Mouse (Mus musculus) cortical plate, adult 2 months (tissue): ENCODE data around the gene Cd164l2. TPM values are rescaled to one million over a fixed set of nuclear protein-coding genes. Genes with fewer than 3 reads are reported as not detected.

ENCODE experiments used
- H3K27ac ChIP-seq: fragments of 200-500 bp; 2 replicates; pipeline ENCODE4 v1.5.1; 2012; ENCODE audit warnings: low read length, control low read depth, inconsistent platforms; ENCODE audit not compliant: insufficient read depth
- H3K4me1 ChIP-seq: fragments of 200-500 bp; 2 replicates; pipeline ENCODE4 v1.6.1; 2011; ENCODE audit warnings: low read length; ENCODE audit not compliant: control insufficient read depth, insufficient read depth
- H3K4me3 ChIP-seq: fragments of 200-500 bp; 2 replicates; pipeline ENCODE4 v1.5.1; 2011; ENCODE audit warnings: mild to moderate bottlenecking, low read length, control low read depth; ENCODE audit not compliant: insufficient read depth
- CTCF ChIP-seq: fragments of 200-500 bp; IDR thresholded peaks from 2 replicates; pipeline ENCODE4 v1.5.1; 2011; ENCODE audit warnings: mild to moderate bottlenecking, control low read depth, low read length; ENCODE audit not compliant: insufficient read depth; ENCODE audit errors: extremely low read depth
- POLR2A ChIP-seq: fragments of 200-500 bp; IDR thresholded peaks from 2 replicates; pipeline ENCODE4 v1.6.1; 2011; ENCODE audit warnings: mild to moderate bottlenecking, low read length, control low read depth; ENCODE audit not compliant: insufficient read depth; ENCODE audit errors: extremely low read depth
- polyA plus RNA-seq: library from polyadenylated mRNA; depleted of rRNA; stranded (reverse); fragments of >200 nt; gene quantifications from 2 replicates; pipeline ENCODE4 v1.2.3, GENCODE M21; 2012

Cd164l2 gene
- polyA plus RNA-seq, 1 experiment = 11.9 TPM

GRCm38 (mm10) chr4:133240934-133241908 is 29.3 kb downstream of the Cd164l2 start:
- Histone ChIP-seq H3K27ac (peak overlapping the region; percentile 83), H3K4me1 (no peaks in the 10 kb centered on the region), H3K4me3 (peak overlapping the region; percentile 40)
- TF ChIP-seq CTCF = no peak
- TF ChIP-seq POLR2A = peak; percentile 85; the same call in 1 of the 2 replicates

- Histone ChIP-seq H3K4me1 (no peaks in the 10 kb centered on the region), H3K27ac (no peak overlapping the region), H3K4me3 (peak overlapping the region; percentile 40)
- TF ChIP-seq CTCF = no peak
- TF ChIP-seq POLR2A = no peak
Observed at GRCm38 (mm10) chr4:133241910-133242309, 30.0 kb downstream of the Cd164l2 start.

GRCm38 (mm10) chr4:133242710-133243109 is 30.8 kb downstream of the Cd164l2 start:
- Histone ChIP-seq H3K4me3 (no peak overlapping the region), H3K27ac (no peak overlapping the region), H3K4me1 (no peaks in the 10 kb centered on the region)
- TF ChIP-seq POLR2A (no peak), CTCF (no peak)

GRCm38 (mm10) chr4:133243538-133243937 is 31.6 kb downstream of the Cd164l2 start:
- TF ChIP-seq CTCF (no peak), POLR2A (no peak)
- H3K4me1 ChIP-seq = no peaks in the 10 kb centered on the region
- H3K27ac ChIP-seq = no peak overlapping the region
- no peak overlapping the region for H3K4me3 ChIP-seq

- TF ChIP-seq POLR2A (no peak), CTCF (no peak)
- no peak overlapping the region for H3K27ac ChIP-seq
- no peaks in the 10 kb centered on the region for H3K4me1 ChIP-seq
- no peak overlapping the region for H3K4me3 ChIP-seq
Observed at GRCm38 (mm10) chr4:133244289-133244688, 32.4 kb downstream of the Cd164l2 start.

GRCm38 (mm10) chr4:133247072-133247471 is 35.1 kb downstream of the Cd164l2 start:
- Histone ChIP-seq H3K4me3 (no peak overlapping the region), H3K4me1 (no peaks in the 10 kb centered on the region), H3K27ac (no peak overlapping the region)
- TF ChIP-seq CTCF (no peak), POLR2A (no peak)

- H3K4me1 ChIP-seq = no peaks in the 10 kb centered on the region
- no peak overlapping the region for H3K27ac ChIP-seq
- TF ChIP-seq POLR2A (no peak), CTCF (no peak)
- no peak overlapping the region for H3K4me3 ChIP-seq
Observed at GRCm38 (mm10) chr4:133247806-133248449, 36.0 kb downstream of the Cd164l2 start.

GRCm38 (mm10) chr4:133250609-133251008 is 38.7 kb downstream of the Cd164l2 start:
- no peaks in the 10 kb centered on the region for H3K4me1 ChIP-seq
- TF ChIP-seq CTCF (peak; percentile 53), POLR2A (no peak)
- H3K27ac ChIP-seq = no peak overlapping the region
- H3K4me3 ChIP-seq = peak overlapping the region; percentile 19

- no peaks in the 10 kb centered on the region for H3K4me1 ChIP-seq
- no peak overlapping the region for H3K27ac ChIP-seq
- peak overlapping the region; percentile 19; the same call in 1 of the 2 replicates for H3K4me3 ChIP-seq
- no peak for TF ChIP-seq POLR2A
Observed at GRCm38 (mm10) chr4:133251214-133251613, 39.3 kb downstream of the Cd164l2 start.
